Mouse (Mus musculus) olfactory bulb, adult 2 months (tissue): ENCODE data around the gene Stk17b. TPM values are rescaled to one million over a fixed set of nuclear protein-coding genes. Genes with fewer than 3 reads are reported as not detected.

ENCODE experiments used
- H3K27ac ChIP-seq: fragments of 200-500 bp; 2 replicates; pipeline ENCODE4 v1.5.1; 2012; ENCODE audit warnings: low read depth, low read length; ENCODE audit not compliant: insufficient read depth
- H3K4me1 ChIP-seq: fragments of 200-500 bp; 2 replicates; pipeline ENCODE4 v1.6.1; 2012; ENCODE audit warnings: low read length; ENCODE audit not compliant: control insufficient read depth, insufficient read depth
- H3K4me3 ChIP-seq: fragments of 200-500 bp; 2 replicates; pipeline ENCODE4 v1.5.1; 2012; ENCODE audit warnings: mild to moderate bottlenecking, low read depth, low read length, moderate library complexity; ENCODE audit not compliant: insufficient read depth
- CTCF ChIP-seq: fragments of 200-500 bp; IDR thresholded peaks from 2 replicates; pipeline ENCODE4 v1.5.1; 2012; ENCODE audit warnings: low read depth, mild to moderate bottlenecking, low read length, moderate library complexity; ENCODE audit not compliant: insufficient read depth
- POLR2A ChIP-seq: fragments of 200-500 bp; IDR thresholded peaks from 2 replicates; pipeline ENCODE4 v1.6.1; 2012; ENCODE audit warnings: mild to moderate bottlenecking, low read depth, low read length, moderate library complexity; ENCODE audit not compliant: insufficient read depth
- WGBS: fragments of 180-500 bp; shearing (Covaris S2); methylation state at CpG from one replicate; pipeline ENCODE4 v1.1.7; 2018; 5-methylcytosine and 5-hydroxymethylcytosine counted together
- polyA plus RNA-seq: library from polyadenylated mRNA; stranded (reverse); fragments of >200 nt; gene quantifications from 2 replicates; pipeline ENCODE4 v1.2.4, GENCODE M21; 2012; ENCODE audit warnings: low replicate concordance; ENCODE audit not compliant: missing spikeins, insufficient read depth, insufficient read length

The Stk17b gene
- polyA plus RNA-seq, 1 experiment = not detected

DNA sequence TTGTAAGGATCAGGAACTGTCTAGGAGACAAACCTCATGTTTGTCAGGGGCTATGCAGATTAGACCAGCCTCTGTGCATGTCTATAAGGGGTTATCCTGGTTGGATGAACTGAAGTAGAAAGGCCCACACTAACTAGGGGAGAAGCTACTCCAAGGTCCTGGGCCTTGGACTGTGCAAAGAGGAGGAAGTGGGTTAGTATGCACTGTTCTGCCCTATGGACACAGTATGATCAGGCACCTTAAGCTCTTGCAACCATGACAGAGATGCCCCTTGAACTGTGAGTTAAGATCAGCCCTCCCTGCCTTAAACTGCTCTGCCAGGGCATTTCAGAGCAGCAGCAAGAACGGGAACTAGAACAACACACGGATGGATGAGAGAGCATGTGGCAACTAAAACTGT, 31.3 kb upstream of the Stk17b start:
- no peak overlapping the region for H3K4me3 ChIP-seq
- H3K27ac ChIP-seq = no peak overlapping the region
- WGBS = 85% methylated on average over 2 of the region's 2 CpGs

DNA sequence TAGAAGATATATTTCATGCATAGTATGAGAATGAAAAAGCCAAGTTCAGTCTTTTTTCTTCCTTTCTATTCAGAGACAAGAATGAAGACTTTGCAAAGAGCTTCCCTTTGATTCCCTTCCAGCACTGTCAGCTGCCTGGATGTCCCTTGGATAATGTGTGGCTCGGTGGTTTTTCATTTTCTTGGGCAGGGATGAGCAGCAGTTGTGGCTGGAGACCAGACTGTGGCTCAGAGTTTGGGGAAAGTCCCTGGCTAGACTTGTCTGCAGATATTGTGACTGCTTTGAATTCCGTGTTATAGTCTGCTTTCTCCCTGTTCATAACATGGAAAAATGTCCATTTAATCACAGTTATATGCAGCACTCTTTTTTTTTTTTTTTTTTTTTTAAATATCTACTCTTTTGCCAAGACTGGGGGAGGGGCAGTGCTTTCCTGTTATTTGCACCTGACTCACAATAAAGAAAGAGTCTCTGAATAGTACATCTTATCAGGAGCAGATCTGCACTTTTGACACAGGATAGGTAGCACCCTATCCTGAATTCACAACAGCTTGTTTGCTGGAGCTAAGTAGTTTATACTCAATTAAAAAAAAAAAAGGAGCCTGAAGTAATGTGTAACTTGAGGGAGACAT, 29.2 kb upstream of the Stk17b start:
- Histone ChIP-seq H3K27ac (no peak overlapping the region), H3K4me3 (no peak overlapping the region), H3K4me1 (no peaks in the 10 kb centered on the region; the same call in 1 of the 2 replicates)
- 48% methylated on average over 2 of the region's 2 CpGs for WGBS
- TF ChIP-seq POLR2A (no peak), CTCF (no peak)

More for the DNA sequence above, 31.3 kb upstream of the Stk17b start:
- H3K4me1 ChIP-seq = no peaks in the 10 kb centered on the region; the same call in 1 of the 2 replicates
- TF ChIP-seq CTCF = no peak
- TF ChIP-seq POLR2A = no peak

DNA sequence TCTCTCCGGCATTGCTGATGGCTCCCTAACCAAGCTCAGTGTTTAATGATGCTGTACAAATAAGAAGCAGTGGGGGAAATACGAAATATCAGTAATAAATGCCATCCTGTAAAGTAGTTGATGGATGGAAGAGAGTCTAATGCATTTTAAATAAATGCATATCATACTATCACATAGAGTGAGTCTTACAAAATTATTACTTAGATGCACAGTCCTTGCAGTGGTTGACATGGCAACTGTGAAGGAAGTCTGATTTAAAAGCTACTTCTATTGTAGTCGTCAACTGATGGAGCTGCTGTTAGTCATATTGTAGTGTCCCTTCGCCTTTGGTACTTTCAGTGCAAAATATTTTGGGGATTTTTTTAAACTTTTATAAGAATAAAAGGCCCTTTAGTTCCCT, 26.9 kb upstream of the Stk17b start:
- H3K4me3 ChIP-seq = no peak overlapping the region
- H3K27ac ChIP-seq = no peak overlapping the region
- no peaks in the 10 kb centered on the region; the same call in 1 of the 2 replicates for H3K4me1 ChIP-seq
- WGBS = 76% methylated on average over 4 of the region's 4 CpGs
- TF ChIP-seq POLR2A (no peak), CTCF (no peak)

DNA sequence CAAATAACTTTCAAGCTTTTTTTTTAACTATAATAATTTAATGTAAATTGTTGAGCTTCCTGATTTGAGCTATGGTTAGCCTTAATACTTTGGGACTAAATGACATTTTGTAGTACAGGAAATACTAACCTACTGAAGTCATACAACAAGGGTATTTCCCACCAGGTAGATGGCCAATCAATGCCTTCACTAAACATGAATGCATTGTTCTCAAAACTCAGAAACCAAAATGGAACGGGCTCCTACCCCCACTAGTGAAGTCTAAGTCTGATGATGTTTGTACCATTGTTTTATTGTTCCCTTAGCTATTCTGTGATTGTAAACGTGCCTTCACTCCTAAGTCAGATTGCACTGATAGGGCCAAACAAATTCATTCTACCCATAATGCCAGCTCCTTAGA, 23.2 kb upstream of the Stk17b start:
- 74% methylated on average over 2 of the region's 2 CpGs for WGBS
- Histone ChIP-seq H3K27ac (no peak overlapping the region), H3K4me1 (no peaks in the 10 kb centered on the region), H3K4me3 (no peak overlapping the region)
- TF ChIP-seq POLR2A = no peak
- TF ChIP-seq CTCF = no peak

DNA sequence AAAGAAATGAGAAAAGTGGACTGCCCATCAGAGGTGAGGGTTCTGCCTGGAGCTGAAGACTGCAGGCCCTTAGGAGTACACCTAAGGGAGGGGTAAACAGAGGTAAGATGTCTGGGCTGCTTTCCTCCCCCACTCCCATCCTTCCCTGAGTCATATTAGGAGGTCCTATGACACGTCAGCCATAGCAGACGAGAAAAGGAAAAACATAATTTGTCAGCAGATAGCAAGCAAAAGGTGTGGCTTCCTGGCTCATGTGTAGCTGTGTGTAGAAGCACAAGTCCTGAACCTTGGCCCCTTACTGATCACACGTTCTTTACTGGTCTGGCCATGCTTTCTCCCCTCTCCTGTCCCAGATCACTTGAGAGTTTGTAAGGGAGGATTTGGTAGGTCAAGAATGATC, 12.8 kb upstream of the Stk17b start:
- no peak overlapping the region for H3K27ac ChIP-seq
- no peaks in the 10 kb centered on the region for H3K4me1 ChIP-seq
- TF ChIP-seq POLR2A = no peak
- no peak for TF ChIP-seq CTCF
- no peak overlapping the region for H3K4me3 ChIP-seq
- WGBS = 88% methylated on average over 3 of the region's 3 CpGs

DNA sequence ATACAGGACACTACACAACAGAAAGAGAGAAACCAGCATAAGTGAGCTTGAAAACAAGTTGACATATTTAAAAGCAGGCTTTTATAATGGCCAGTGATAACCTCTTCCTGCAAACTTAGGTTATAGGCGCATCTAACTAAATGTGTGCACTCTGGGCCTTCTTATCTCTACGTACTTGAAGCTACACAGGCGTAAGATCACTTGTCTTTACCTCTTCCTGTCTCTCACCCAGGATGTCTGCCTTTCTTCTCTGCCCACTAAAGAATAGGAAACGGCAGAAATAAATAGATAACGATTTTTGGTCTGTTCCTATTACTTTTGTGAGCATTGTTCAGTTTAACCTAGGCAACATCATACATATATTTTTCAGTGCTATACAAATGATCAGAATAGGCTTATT, 12.1 kb upstream of the Stk17b start:
- H3K27ac ChIP-seq = no peak overlapping the region
- H3K4me1 ChIP-seq = no peaks in the 10 kb centered on the region
- H3K4me3 ChIP-seq = no peak overlapping the region
- 94% methylated on average over 5 of the region's 5 CpGs for WGBS
- TF ChIP-seq CTCF (no peak), POLR2A (no peak)

DNA sequence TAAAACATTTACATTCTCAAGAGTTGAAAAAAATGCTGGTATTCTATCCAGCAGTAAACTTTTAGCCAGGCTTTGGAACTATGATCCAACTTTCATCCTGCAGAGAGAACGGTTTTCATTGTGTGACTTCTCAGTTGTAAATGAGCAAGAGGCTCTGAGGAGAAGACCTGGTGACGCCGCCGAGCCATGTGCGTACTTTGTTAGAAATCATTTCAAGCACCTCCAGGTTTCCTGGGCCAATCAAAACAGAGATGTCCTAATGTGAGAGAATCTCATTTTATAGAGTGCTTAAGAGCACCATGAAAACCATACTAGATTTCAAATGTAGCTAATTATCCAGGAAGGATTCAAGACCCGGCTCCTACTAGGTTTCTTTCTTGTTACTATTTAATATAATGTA, 11.2 kb upstream of the Stk17b start:
- H3K4me3 ChIP-seq = no peak overlapping the region
- no peaks in the 10 kb centered on the region for H3K4me1 ChIP-seq
- TF ChIP-seq POLR2A (no peak), CTCF (no peak)
- WGBS = 88% methylated on average over 6 of the region's 6 CpGs
- H3K27ac ChIP-seq = no peak overlapping the region

DNA sequence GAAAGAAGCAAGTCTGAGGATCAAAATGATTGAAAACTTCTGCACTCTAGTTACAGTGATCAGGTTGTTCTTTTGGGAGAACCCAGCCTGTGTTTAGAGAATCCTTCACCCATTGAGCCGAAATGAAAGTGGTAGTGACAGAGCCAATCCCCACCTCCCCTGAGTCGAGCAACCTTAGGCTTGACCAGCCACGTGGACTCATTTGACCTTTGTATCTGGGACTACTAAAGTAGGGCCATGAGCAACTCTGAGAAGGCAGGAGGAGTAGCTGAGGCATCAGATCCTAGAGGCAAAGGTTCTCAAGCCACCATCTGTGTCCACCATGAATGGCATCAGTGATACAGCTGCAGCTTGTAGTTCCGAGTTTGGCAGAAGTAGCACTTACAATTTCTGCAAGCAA, 10.6 kb upstream of the Stk17b start:
- WGBS = 85% methylated on average over 4 of the region's 4 CpGs
- H3K4me1 ChIP-seq = no peaks in the 10 kb centered on the region
- no peak overlapping the region for H3K4me3 ChIP-seq
- no peak overlapping the region for H3K27ac ChIP-seq
- TF ChIP-seq CTCF (no peak), POLR2A (no peak)

DNA sequence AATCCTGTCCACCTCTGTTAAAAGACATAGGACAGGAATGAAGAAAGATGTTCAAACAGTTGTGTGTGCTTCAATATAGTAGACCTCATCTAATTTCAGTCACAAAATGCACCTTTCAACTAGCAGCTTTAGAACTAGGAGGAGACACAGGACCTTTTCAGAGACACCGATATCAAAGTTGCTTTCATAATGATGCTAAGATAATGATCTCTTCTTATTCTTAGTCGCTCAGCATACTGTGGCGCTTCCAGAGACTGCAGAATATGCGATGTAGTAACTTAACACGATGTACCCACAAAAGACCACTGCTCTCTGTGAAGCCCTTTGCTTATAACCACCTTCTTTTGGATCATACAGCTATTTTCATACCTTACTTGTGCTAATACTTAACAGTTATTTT, 10.1 kb upstream of the Stk17b start:
- Histone ChIP-seq H3K4me3 (no peak overlapping the region), H3K27ac (no peak overlapping the region), H3K4me1 (no peaks in the 10 kb centered on the region)
- TF ChIP-seq CTCF (no peak), POLR2A (no peak)
- WGBS = 96% methylated on average over 5 of the region's 5 CpGs

DNA sequence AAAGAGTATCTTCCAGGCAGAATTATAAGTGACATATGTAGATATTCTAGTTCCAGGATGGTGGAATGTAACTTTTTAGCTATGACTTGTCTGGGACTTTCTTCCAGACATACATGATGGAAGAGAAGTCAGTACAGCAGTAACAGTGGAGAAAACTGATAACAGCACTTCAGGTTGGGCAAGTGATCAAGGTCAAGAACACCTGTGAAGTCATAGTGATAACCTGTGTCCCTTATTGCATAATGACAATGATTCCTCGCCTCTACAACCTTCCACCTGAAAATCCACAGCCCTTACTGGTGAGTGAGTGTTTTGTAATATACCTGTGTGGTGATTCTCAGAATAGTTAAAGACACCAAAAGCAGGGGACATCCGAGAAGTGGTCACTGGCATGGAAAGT, 9.3 kb upstream of the Stk17b start:
- no peak overlapping the region for H3K4me3 ChIP-seq
- H3K27ac ChIP-seq = no peak overlapping the region
- 89% methylated on average over 2 of the region's 2 CpGs for WGBS
- no peaks in the 10 kb centered on the region for H3K4me1 ChIP-seq
- TF ChIP-seq POLR2A (no peak), CTCF (no peak)
